Mouse (Mus musculus): ENCODE results near the gene Rtl1.

- no peak for TF ChIP-seq EP300 (IDR thresholded peaks at IDR 0.05; ENCODE audit: low read depth)
- TF ChIP-seq CTCF (IDR thresholded peaks at IDR 0.05; ENCODE audit: low read depth): no peak
Measured at GRCm38 (mm10) chr12:109555837-109556409, 44.2 kb downstream of the Rtl1 start.
